Mouse (Mus musculus): ENCODE measurements around the gene Aldh1l1. TPM values are rescaled to one million over a fixed set of nuclear protein-coding genes. Genes with fewer than 3 reads are reported as not detected.

Aldh1l1 gene
- 5.0 and 5.8 TPM in 2 replicates for polyA plus RNA-seq (2011; ENCODE audit: insufficient read depth, insufficient read length, low read depth, missing spikeins)

DNA sequence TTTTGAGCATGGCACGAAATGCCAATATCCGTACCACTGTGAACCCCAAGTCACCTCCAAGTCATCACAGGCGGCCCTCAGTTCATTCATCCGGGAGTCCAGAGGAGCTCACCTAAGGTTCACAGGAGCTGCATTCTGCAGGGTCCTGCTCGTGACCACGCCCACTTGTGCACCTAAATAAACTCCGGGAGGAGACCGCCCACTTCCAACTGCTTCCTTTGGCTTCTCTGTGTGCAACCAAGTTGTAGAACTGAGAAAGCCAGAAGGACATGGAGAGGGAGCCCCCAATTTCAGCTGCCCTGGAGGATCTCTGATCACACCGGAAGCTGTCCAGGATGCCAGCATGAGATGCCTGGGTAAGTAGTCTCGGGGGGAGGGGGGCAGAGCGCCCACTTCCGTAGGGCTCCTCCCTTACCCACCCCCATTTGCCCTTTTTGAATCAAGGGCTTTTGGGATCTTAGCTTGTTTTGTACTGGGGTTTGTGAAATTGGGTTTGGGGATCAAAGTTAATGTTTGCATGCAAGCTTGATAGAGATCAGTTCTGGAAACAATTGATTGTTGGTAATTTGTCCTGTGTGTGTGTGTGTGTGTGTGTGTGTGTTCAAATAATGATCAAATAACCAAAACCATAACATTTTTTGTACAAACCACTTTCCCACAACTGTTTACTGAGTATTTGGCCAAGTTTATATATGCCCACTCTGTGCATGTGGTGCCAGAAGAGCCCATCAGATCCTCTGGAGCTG is at the start of gene Aldh1l1:
TSS of gene Aldh1l1 (plus strand) at position 252 of the 746 bp plus-strand sequence.
- H3K9ac ChIP-seq (ENCODE audit: low read depth, poor library complexity, severe bottlenecking): no peak within 1 kb of the TSS
- H3K36me3 ChIP-seq (ENCODE audit: control insufficient read depth, insufficient read depth, low read length, poor library complexity, severe bottlenecking): no peaks in the 10 kb centered on the region
- peaks cover 2% of the 10 kb centered on the region for H3K4me1 ChIP-seq (ENCODE audit: control insufficient read depth, insufficient read depth, low read length)
- no peak within 1 kb of the TSS for H3K4me3 ChIP-seq (ENCODE audit: low read depth, low read length)
- TF ChIP-seq EP300 (IDR thresholded peaks at IDR 0.05; ENCODE audit: insufficient read depth, low read depth, low read length) (no peak), POLR2A (IDR thresholded peaks at IDR 0.05; ENCODE audit: insufficient read depth, low read length) (no peak), CTCF (IDR thresholded peaks at IDR 0.05; ENCODE audit: low read depth, low read length) (no peak)
- H3K27ac ChIP-seq (ENCODE audit: insufficient read depth, low read length): no peak within 1 kb of the TSS
- H3K27me3 ChIP-seq (ENCODE audit: control insufficient read depth, insufficient read depth, low read length, poor library complexity, severe bottlenecking): no peaks in the 10 kb centered on the region
- H3K9me3 ChIP-seq (replicated peaks; ENCODE audit: control insufficient read depth, insufficient read depth, low read length, poor library complexity, severe bottlenecking): no peaks in the 10 kb centered on the region

DNA sequence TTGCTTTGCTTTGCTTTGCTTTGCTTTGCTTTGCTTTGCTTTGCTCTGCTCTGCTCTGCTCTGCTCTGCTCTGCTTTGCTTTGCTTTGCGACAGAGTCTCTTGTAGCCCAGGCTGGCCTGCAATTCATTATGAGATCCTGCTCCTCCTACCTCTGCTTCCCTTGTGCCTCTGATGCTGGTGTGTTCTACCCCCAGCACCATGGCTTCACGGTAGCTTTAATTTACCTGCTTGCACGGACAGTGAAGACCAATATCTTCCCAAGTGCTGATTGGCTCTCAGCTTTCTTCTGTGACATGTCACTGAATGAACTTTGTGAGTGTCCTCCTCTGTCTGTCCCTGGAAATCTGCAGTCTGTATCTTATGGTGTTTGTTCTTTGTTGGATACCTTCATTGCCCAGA is 49.2 kb upstream of the Aldh1l1 start:
- TF ChIP-seq EP300 (IDR thresholded peaks at IDR 0.05; ENCODE audit: insufficient read depth, low read depth, low read length) (no peak), POLR2A (IDR thresholded peaks at IDR 0.05; ENCODE audit: insufficient read depth, low read length) (no peak), CTCF (IDR thresholded peaks at IDR 0.05; ENCODE audit: low read depth, low read length) (no peak)
- Histone ChIP-seq H3K27ac (ENCODE audit: insufficient read depth, low read length) (peak overlapping the region; percentile 70), H3K4me1 (ENCODE audit: control insufficient read depth, insufficient read depth, low read length) (peaks cover 3% of the 10 kb centered on the region), H3K36me3 (ENCODE audit: control insufficient read depth, insufficient read depth, low read length, poor library complexity, severe bottlenecking) (no peaks in the 10 kb centered on the region), H3K4me3 (ENCODE audit: low read depth, low read length) (peak overlapping the region; percentile 36; the same call in 1 of the 2 replicates), H3K27me3 (ENCODE audit: control insufficient read depth, insufficient read depth, low read length, poor library complexity, severe bottlenecking) (no peaks in the 10 kb centered on the region), H3K9me3 (replicated peaks; ENCODE audit: control insufficient read depth, insufficient read depth, low read length, poor library complexity, severe bottlenecking) (no peaks in the 10 kb centered on the region), H3K9ac (ENCODE audit: low read depth, poor library complexity, severe bottlenecking) (no peak overlapping the region)

DNA sequence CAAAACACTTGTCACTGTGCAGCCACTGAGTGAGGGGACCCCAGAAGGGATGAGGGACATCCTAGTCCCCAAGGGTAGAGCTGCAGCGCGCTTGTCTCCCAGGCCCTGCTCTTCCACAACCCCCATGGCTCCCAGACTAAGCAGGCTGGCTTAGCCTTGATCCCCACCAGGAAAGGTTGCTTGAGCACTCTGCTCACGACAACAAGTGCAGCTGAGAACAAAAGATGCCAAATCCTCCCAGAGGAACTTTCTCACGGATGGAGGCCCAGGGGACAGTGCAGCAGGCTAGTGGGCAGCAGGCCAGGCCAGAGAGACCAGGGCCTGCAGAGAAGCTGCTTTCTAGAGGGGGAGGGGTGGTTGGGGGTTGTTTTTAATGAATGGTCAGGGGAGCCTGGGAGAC is 39.3 kb upstream of the Aldh1l1 start:
- Histone ChIP-seq H3K27ac (ENCODE audit: insufficient read depth, low read length) (no peak overlapping the region), H3K9me3 (replicated peaks; ENCODE audit: control insufficient read depth, insufficient read depth, low read length, poor library complexity, severe bottlenecking) (no peaks in the 10 kb centered on the region), H3K9ac (ENCODE audit: low read depth, poor library complexity, severe bottlenecking) (no peak overlapping the region), H3K4me1 (ENCODE audit: control insufficient read depth, insufficient read depth, low read length) (no peaks in the 10 kb centered on the region), H3K4me3 (ENCODE audit: low read depth, low read length) (no peak overlapping the region), H3K36me3 (ENCODE audit: control insufficient read depth, insufficient read depth, low read length, poor library complexity, severe bottlenecking) (no peaks in the 10 kb centered on the region), H3K27me3 (ENCODE audit: control insufficient read depth, insufficient read depth, low read length, poor library complexity, severe bottlenecking) (no peaks in the 10 kb centered on the region)
- TF ChIP-seq CTCF (IDR thresholded peaks at IDR 0.05; ENCODE audit: low read depth, low read length) (no peak), POLR2A (IDR thresholded peaks at IDR 0.05; ENCODE audit: insufficient read depth, low read length) (no peak), EP300 (IDR thresholded peaks at IDR 0.05; ENCODE audit: insufficient read depth, low read depth, low read length) (no peak)

DNA sequence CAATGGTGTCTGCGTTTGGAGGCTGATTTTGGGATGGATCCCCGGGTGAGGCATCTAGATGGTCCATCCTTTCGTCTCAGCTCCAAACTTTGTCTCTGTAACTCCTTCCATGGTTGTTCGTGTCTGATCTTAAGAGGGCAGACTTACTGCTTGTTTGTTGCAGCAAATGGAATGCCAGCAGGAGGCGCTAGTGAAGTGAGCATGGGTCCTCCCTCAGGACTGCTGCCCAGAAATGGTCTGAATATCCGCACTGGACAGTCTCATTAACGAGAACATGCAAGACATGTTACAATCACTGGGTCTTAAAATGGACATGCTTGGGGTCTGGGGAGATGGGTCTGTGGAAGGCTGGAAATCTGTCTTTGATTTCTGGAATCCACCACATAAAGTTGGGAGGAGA is 36.0 kb upstream of the Aldh1l1 start:
- Histone ChIP-seq H3K9me3 (replicated peaks; ENCODE audit: control insufficient read depth, insufficient read depth, low read length, poor library complexity, severe bottlenecking) (no peaks in the 10 kb centered on the region), H3K36me3 (ENCODE audit: control insufficient read depth, insufficient read depth, low read length, poor library complexity, severe bottlenecking) (no peaks in the 10 kb centered on the region), H3K4me3 (ENCODE audit: low read depth, low read length) (no peak overlapping the region), H3K4me1 (ENCODE audit: control insufficient read depth, insufficient read depth, low read length) (no peaks in the 10 kb centered on the region), H3K27me3 (ENCODE audit: control insufficient read depth, insufficient read depth, low read length, poor library complexity, severe bottlenecking) (no peaks in the 10 kb centered on the region), H3K9ac (ENCODE audit: low read depth, poor library complexity, severe bottlenecking) (no peak overlapping the region), H3K27ac (ENCODE audit: insufficient read depth, low read length) (no peak overlapping the region)
- TF ChIP-seq CTCF (IDR thresholded peaks at IDR 0.05; ENCODE audit: low read depth, low read length) (peak; percentile 91), POLR2A (IDR thresholded peaks at IDR 0.05; ENCODE audit: insufficient read depth, low read length) (no peak), EP300 (IDR thresholded peaks at IDR 0.05; ENCODE audit: insufficient read depth, low read depth, low read length) (no peak)

DNA sequence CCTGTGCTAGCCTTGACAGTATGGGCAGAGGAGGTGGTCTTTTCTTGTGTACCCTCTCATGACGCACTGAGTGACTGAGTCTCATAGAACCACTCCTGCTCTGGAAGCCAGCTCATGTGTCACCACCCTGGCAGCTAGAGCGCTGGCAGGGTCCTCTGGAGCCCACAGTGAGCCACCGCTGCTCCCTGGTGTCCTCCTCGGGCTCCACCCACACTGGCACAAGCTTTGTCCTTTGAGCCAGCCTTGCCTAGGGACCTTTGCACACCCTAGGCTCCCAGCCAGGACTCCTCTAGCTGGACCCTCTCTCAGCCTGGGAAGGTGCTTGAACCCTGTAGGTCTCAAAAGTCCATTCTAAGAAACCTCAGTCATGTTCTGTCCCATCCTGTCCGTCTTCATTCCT is 35.5 kb upstream of the Aldh1l1 start:
- Histone ChIP-seq H3K4me1 (ENCODE audit: control insufficient read depth, insufficient read depth, low read length) (no peaks in the 10 kb centered on the region), H3K9me3 (replicated peaks; ENCODE audit: control insufficient read depth, insufficient read depth, low read length, poor library complexity, severe bottlenecking) (no peaks in the 10 kb centered on the region), H3K27ac (ENCODE audit: insufficient read depth, low read length) (no peak overlapping the region), H3K36me3 (ENCODE audit: control insufficient read depth, insufficient read depth, low read length, poor library complexity, severe bottlenecking) (no peaks in the 10 kb centered on the region), H3K4me3 (ENCODE audit: low read depth, low read length) (no peak overlapping the region), H3K9ac (ENCODE audit: low read depth, poor library complexity, severe bottlenecking) (no peak overlapping the region), H3K27me3 (ENCODE audit: control insufficient read depth, insufficient read depth, low read length, poor library complexity, severe bottlenecking) (no peaks in the 10 kb centered on the region)
- no peak for TF ChIP-seq POLR2A (IDR thresholded peaks at IDR 0.05; ENCODE audit: insufficient read depth, low read length)
- no peak for TF ChIP-seq CTCF (IDR thresholded peaks at IDR 0.05; ENCODE audit: low read depth, low read length)
- TF ChIP-seq EP300 (IDR thresholded peaks at IDR 0.05; ENCODE audit: insufficient read depth, low read depth, low read length): no peak

DNA sequence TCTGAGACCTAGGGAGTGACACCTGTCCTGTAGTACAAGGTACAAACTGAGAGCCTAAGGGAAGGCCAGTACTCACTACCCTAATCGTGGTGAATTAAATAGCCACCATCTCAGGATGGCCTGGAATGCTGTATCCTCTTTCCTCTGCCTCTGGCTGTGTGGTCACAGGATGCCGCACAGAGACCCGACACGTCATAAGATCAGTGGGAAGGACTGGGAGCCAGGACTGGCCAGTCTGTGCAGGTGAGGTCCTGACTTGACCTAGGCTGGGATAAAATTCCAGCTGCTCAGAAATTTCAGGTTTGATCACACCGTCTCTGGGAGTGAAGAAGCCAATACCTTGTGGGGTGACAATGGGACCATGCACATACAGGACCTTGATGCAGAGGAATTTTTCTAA is 34.7 kb upstream of the Aldh1l1 start:
- no peaks in the 10 kb centered on the region for H3K4me1 ChIP-seq (ENCODE audit: control insufficient read depth, insufficient read depth, low read length)
- TF ChIP-seq POLR2A (IDR thresholded peaks at IDR 0.05; ENCODE audit: insufficient read depth, low read length) (no peak), CTCF (IDR thresholded peaks at IDR 0.05; ENCODE audit: low read depth, low read length) (no peak), EP300 (IDR thresholded peaks at IDR 0.05; ENCODE audit: insufficient read depth, low read depth, low read length) (peak; percentile 75; the same call in 1 of the 2 replicates)

More for the DNA sequence above, 34.7 kb upstream of the Aldh1l1 start:
- no peak overlapping the region for H3K27ac ChIP-seq (ENCODE audit: insufficient read depth, low read length)
- no peak overlapping the region for H3K4me3 ChIP-seq (ENCODE audit: low read depth, low read length)
- H3K9ac ChIP-seq (ENCODE audit: low read depth, poor library complexity, severe bottlenecking): no peak overlapping the region
- H3K9me3 ChIP-seq (replicated peaks; ENCODE audit: control insufficient read depth, insufficient read depth, low read length, poor library complexity, severe bottlenecking): no peaks in the 10 kb centered on the region
- H3K36me3 ChIP-seq (ENCODE audit: control insufficient read depth, insufficient read depth, low read length, poor library complexity, severe bottlenecking): no peaks in the 10 kb centered on the region
- H3K27me3 ChIP-seq (ENCODE audit: control insufficient read depth, insufficient read depth, low read length, poor library complexity, severe bottlenecking): no peaks in the 10 kb centered on the region
